Mouse (Mus musculus) lung, postnatal 36 days (tissue): ENCODE measurements at regions not wholly inside any gene's neighbourhood (a gene's known extent, or its start where the extent isn't known, plus 50 kb on each side); places are given as distances from the start of the nearest gene placed in this dataset.

Experiments used
- DNase-seq: peaks from one replicate; pipeline ENCODE4 v3.0.0; 2022; ENCODE audit warnings: mixed read lengths

DNA sequence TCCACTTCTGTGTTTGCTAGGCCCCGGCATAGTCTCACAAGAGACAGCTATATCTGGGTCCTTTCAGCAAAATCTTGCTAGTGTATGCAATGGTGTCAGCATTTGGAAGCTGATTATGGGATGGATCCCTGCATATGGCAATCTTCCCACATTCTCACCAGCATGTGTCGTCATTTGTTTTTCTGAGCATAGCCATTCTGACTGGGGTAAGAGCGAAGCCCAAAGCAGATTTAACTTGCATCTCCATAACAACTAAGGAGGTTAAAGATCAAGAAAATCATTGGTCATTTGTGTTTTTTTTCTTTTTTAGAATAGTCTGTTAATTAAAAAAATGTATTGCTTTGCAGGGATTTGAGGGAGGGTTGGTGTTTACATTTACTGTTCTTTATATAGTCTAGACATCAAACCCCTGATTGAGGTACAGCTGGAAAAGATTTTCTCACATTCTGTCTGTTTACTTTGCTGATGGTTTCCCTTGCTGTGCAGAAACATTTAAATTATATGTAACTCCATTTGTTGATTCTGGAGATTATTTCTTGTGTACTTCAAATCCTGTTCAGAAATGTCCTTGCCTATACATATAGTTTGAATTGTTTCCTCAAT lies 678.1 kb downstream of the Phex start:
- DNase-seq = no peak

DNA sequence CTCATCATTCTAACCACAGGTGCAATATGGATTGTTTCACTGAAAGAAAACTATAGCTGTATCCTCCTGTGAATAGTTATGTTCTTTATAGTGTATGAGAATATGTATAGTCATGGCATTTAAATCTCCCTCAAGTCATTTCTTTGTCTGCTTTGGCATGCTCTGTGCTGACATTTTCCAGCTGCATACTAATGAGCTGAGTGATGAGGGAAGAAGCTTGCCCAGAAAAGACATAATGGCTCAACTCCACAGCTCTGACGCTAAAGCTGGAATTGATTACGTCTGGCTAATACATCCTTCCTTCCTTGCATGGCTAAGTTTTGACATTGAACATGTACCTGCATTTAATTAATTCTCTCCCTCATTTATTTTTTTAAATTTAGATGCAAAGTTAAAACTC lies 722.9 kb downstream of the Phex start:
- no peak for DNase-seq

DNA sequence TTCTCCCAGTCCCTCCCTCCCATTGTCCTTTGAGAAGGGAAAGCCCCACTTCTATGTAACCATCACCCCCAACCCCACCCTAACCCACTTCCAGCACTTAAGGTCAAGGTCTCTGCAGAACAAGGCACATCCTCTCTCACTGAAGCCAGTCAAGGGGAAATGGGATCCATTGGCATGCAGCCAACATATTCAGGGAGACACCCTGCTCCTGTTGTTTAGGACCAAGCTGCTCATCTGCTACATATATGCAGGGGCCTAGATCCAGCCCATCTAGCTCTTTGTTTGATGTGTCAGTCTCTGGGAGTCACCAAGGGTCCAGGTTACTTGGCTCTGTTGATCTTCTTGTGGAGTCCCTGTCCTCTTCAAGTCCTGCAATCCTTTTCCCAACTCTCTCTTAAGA lies 737.2 kb downstream of the Phex start:
- no peak for DNase-seq

DNA sequence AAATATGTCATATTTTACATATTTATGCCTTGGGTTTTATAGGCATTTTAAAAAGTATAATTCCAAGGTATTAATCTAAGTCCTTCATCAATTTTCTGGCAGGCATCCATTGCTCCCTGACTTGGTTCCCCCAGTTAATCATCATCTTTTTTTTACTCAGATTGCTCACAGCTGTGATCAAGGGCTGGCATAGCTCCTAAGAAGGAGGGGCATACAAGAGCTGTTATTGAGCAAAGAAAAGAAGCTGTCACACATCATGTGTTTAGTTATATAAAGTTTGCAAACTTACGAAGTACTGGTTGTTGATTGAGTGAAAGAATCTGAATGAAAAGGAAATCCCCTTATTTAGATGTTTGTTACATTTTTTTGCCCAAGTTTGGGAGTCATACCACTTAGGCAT lies 741.5 kb downstream of the Phex start:
- DNase-seq = peak; percentile 0

DNA sequence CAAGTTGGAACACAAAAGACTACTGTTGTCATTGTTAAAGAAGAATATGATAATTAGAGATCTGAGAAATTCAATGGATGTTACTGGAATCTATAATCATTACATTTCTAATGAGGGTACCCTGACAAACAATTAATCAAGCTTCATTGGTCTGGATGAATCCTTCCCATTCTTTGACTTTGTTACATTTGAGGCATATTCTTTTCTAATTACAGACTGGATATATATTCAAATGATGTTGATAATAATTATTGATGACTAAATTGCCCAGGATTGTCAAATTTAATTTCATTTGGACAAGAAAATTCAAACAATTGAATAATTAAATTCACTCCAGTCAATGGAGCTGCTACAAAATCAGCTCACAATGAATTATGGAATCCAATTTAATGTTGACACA lies 745.6 kb downstream of the Phex start:
- DNase-seq = no peak
